Mouse (Mus musculus): ENCODE data around the gene Kif5a. TPM values are rescaled to one million over a fixed set of nuclear protein-coding genes. Genes with fewer than 3 reads are reported as not detected.
A peak's percentile ranks its signal among the peaks of the same experiment; 100 is the strongest.

The Kif5a gene
- polyA plus RNA-seq, 2 experiments = 0.01 to 0.11 TPM

DNA sequence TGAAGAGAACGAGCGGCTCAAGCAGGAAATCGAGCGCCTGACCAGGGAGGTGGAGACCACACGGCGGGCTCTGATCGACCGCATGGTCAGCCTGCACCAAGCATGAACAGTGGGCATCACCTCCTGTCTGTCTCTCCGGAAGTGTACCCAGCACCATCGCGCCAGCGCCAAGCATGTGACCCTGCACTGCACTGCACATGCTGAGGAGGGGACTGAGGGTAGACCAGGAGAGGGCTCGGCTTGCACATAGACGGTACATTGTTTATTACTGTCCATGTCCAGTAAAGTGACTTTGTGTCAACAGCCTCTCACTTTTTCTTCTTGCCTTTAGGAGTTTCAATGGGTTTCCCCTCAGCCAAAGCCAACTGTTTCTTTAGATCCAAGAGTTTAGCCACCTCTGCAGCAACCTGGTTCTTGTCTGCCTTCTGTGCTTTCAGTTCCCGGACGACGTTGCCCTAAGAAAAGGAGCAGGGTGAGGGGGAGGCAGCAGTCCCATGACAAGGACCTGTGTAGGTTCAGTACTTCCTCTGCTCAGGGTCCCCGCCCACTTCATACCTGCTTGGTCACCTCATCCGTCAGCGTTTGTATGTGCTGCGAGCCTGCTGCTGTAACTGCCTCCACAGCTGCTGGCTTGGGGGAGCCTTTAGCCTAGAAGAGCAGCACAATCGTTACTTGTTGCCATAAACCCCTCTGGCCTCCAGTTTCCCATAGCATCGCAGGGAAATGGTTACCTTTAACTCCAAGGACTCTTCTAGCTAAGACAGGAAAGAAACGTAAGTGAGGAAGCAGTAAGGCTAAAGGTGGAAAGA lies 33.0 kb upstream of the Kif5a start:
- no peak overlapping the region for H3K27ac ChIP-seq

GRCm38 (mm10) chr10:127294895-127295510 lies 31.9 kb upstream of the Kif5a start:
- Histone ChIP-seq H3K27ac (no peak overlapping the region), H3K4me3 (ENCODE audit: insufficient read depth in 1 of 2, low read depth in 2 of 2, low read length in 2 of 2) (no peak overlapping the region), H3K36me3 (replicated peaks; ENCODE audit: control insufficient read depth, insufficient read depth, low read depth) (peaks cover 73% of the 10 kb centered on the region), H3K9ac (replicated peaks) (no peak overlapping the region), H3K9me3 (ENCODE audit: control insufficient read depth, low read length) (no peaks in the 10 kb centered on the region), H3K4me2 (ENCODE audit: low read depth) (no peak overlapping the region), H3K27me3 (ENCODE audit: control insufficient read depth, insufficient read depth, low read length) (no peaks in the 10 kb centered on the region), H3K4me1 (replicated peaks; ENCODE audit: control insufficient read depth in 2 of 2, insufficient read depth in 2 of 2, low read length in 1 of 2) (peaks cover 16 to 19% of the 10 kb centered on the region in 2 experiments)
- ATAC-seq (ENCODE audit: insufficient read depth) (no peak), DNase-seq (ENCODE audit: low read depth in 3 of 3, low spot score in 3 of 3) (no peak)
- 85% methylated on average over 10 of the region's 10 CpGs for WGBS (ENCODE audit: insufficient replicate concordance)
- no peak for TF ChIP-seq CTCF (IDR thresholded peaks at IDR 0.05; ENCODE audit: low read depth)
- no peak for TF ChIP-seq EP300 (IDR thresholded peaks at IDR 0.05; ENCODE audit: low read depth)

More for the DNA sequence above, 33.0 kb upstream of the Kif5a start:
- no peak overlapping the region for H3K4me3 ChIP-seq (ENCODE audit: insufficient read depth in 1 of 2, low read depth in 2 of 2, low read length in 2 of 2)
- no peak overlapping the region for H3K4me2 ChIP-seq (ENCODE audit: low read depth)
- H3K27me3 ChIP-seq (ENCODE audit: control insufficient read depth, insufficient read depth, low read length) = no peaks in the 10 kb centered on the region
- no peak overlapping the region for H3K9ac ChIP-seq (replicated peaks)
- ATAC-seq (ENCODE audit: insufficient read depth) (no peak), DNase-seq (ENCODE audit: low read depth in 3 of 3, low spot score in 3 of 3) (no peak)
- WGBS (ENCODE audit: insufficient replicate concordance) = 84% methylated on average over 24 of the region's 24 CpGs
- H3K9me3 ChIP-seq (ENCODE audit: control insufficient read depth, low read length) = no peaks in the 10 kb centered on the region
- peaks cover 16 to 19% of the 10 kb centered on the region in 2 experiments for H3K4me1 ChIP-seq (replicated peaks; ENCODE audit: control insufficient read depth in 2 of 2, insufficient read depth in 2 of 2, low read length in 1 of 2)
- peaks cover 84% of the 10 kb centered on the region for H3K36me3 ChIP-seq (replicated peaks; ENCODE audit: control insufficient read depth, insufficient read depth, low read depth)
- TF ChIP-seq CTCF (IDR thresholded peaks at IDR 0.05; ENCODE audit: low read depth) = no peak
- TF ChIP-seq EP300 (IDR thresholded peaks at IDR 0.05; ENCODE audit: low read depth) = no peak

DNA sequence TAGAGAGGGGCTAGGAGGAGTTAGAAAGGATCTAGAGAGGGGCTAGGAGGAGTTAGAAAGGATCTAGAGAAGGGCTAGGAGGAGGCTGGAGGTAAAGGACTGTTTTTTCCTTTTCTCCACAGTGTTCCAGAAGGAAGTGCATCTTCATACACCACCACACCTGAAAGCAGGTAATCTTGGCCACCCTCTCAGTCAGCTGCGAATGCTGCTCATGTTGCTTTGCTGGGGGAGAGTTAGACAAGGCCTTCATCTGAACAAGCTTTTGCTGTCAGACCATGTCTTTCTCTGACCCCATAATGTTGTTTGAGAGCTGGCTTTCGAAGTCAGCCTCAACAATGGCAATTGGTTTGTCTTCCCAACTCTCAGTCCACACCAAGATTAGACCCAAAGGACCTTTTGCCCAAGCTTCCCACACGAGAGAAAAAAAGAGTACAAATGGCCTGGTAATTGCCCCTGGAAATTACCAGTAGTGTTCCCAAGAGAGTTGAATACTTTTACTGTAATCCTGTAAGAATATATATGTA lies 30.5 kb upstream of the Kif5a start:
- DNase-seq (ENCODE audit: low read depth in 3 of 3, low spot score in 3 of 3) (no peak), ATAC-seq (ENCODE audit: insufficient read depth) (no peak)
- Histone ChIP-seq H3K4me2 (ENCODE audit: low read depth) (peak overlapping the region; percentile 99), H3K9ac (replicated peaks) (peak overlapping the region; percentile 94), H3K27ac (peak overlapping the region; percentile 98), H3K36me3 (replicated peaks; ENCODE audit: control insufficient read depth, insufficient read depth, low read depth) (peaks cover 60% of the 10 kb centered on the region), H3K4me3 (ENCODE audit: insufficient read depth in 1 of 2, low read depth in 2 of 2, low read length in 2 of 2) (peak overlapping the region in 1 of 2 experiments; percentile 78; a peak in 2 of 4 replicates), H3K9me3 (ENCODE audit: control insufficient read depth, low read length) (no peaks in the 10 kb centered on the region), H3K4me1 (replicated peaks; ENCODE audit: control insufficient read depth in 2 of 2, insufficient read depth in 2 of 2, low read length in 1 of 2) (peaks cover 19 to 23% of the 10 kb centered on the region in 2 experiments), H3K27me3 (ENCODE audit: control insufficient read depth, insufficient read depth, low read length) (no peaks in the 10 kb centered on the region)
- 76% methylated on average over 3 of the region's 3 CpGs for WGBS (ENCODE audit: insufficient replicate concordance)
- TF ChIP-seq CTCF (IDR thresholded peaks at IDR 0.05; ENCODE audit: low read depth) (no peak), EP300 (IDR thresholded peaks at IDR 0.05; ENCODE audit: low read depth) (no peak)

DNA sequence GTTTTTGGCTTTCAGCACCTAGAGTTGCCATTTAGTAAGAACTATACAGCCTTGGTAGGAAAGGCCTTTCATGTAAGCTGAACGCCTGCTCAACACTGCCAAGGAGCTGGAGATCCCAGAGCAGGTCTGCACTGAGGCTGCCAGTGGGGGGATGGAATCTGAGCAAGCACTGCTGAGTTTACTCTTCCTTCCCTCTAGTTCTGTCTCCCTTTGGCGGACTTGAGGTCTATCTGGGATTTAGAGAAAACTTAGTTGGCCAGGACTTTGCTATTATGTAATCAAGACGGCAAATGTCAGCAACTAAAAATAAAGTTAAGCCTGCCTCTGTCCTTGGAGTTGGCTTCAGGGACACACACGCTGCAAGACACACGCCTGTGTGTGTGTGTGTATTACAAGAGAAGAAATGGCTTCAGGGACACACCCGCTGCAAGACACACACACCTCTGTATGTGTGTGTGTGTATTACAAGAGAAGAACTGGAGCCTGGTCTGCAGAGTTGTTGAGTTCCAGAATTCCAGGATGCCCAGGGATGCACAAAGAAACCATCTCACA lies 29.9 kb upstream of the Kif5a start:
- Histone ChIP-seq H3K27ac (peak overlapping the region; percentile 98), H3K9ac (replicated peaks) (peak overlapping the region; percentile 94), H3K9me3 (ENCODE audit: control insufficient read depth, low read length) (no peaks in the 10 kb centered on the region), H3K4me2 (ENCODE audit: low read depth) (peak overlapping the region; percentile 99), H3K4me1 (replicated peaks; ENCODE audit: control insufficient read depth in 2 of 2, insufficient read depth in 2 of 2, low read length in 1 of 2) (peaks cover 19 to 23% of the 10 kb centered on the region in 2 experiments), H3K4me3 (ENCODE audit: insufficient read depth in 1 of 2, low read depth in 2 of 2, low read length in 2 of 2) (peak overlapping the region; percentile 35 to 78; a peak in 3 of 4 replicates), H3K27me3 (ENCODE audit: control insufficient read depth, insufficient read depth, low read length) (no peaks in the 10 kb centered on the region), H3K36me3 (replicated peaks; ENCODE audit: control insufficient read depth, insufficient read depth, low read depth) (peaks cover 59% of the 10 kb centered on the region)
- no peak for DNase-seq (ENCODE audit: low read depth in 3 of 3, low spot score in 3 of 3)
- WGBS (ENCODE audit: insufficient replicate concordance) = 71% methylated on average over 6 of the region's 6 CpGs
- ATAC-seq (ENCODE audit: insufficient read depth) = no peak
- TF ChIP-seq CTCF (IDR thresholded peaks at IDR 0.05; ENCODE audit: low read depth) = no peak
- TF ChIP-seq EP300 (IDR thresholded peaks at IDR 0.05; ENCODE audit: low read depth) = no peak

Measured in liver, embryonic 14.5 days (tissue).